Mouse (Mus musculus): ENCODE measurements around the gene Dpep1.
"Not testable (repeated sequence)": the region's sequence is repeated elsewhere in the genome, so short reads cannot be mapped to it uniquely, and the experiment has no call there.

Gene Dpep1

DNA sequence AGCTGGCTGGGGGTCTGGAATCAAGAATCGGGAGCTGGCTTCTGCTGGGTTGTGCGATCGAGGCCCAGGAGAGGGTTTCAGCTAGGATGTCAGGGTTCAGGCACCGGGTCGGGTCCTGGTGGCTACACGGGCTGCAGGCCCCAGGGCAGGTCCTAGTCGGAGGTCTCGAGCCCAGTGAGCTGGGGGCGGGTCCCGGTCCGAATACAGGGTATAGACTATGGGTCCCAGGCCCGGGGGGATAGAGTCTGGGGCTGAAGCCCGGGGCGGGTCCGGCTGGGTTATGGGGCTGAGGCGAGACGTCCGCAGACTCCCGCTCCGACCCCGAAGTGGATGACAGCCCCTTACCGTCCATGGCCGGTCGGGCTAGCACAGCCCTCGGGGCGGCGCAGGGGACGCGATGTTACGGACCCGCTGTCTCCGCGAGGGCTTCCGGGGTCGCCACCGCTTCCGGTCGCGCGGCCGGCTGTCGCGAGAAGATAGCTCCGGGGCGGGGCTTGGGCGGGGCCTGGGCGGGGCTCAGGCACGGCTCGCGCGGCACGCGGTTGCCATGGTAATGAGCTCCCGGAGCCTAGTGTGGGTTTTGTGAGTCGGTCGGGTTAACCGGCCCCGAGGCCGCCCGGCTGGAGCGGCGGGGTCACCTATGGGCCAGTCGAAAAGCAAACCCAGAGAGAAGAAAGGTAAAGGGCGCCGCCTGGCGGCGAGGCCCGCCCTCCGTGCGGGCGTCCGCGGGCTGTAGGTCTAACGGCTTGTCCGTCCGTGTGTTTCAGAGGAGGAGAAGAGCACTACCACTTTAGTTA lies 26.5 kb downstream of the Dpep1 start, which contains the start of the genes Chmp1a and Spata33:
TSS of gene Chmp1a (minus strand) at position 443 of the 797 bp plus-strand sequence.
TSS of gene Spata33 (plus strand) at position 512 of the 797 bp plus-strand sequence.
- DNase-seq (ENCODE audit: low read depth, low spot score), result peak; percentile 95

DNA sequence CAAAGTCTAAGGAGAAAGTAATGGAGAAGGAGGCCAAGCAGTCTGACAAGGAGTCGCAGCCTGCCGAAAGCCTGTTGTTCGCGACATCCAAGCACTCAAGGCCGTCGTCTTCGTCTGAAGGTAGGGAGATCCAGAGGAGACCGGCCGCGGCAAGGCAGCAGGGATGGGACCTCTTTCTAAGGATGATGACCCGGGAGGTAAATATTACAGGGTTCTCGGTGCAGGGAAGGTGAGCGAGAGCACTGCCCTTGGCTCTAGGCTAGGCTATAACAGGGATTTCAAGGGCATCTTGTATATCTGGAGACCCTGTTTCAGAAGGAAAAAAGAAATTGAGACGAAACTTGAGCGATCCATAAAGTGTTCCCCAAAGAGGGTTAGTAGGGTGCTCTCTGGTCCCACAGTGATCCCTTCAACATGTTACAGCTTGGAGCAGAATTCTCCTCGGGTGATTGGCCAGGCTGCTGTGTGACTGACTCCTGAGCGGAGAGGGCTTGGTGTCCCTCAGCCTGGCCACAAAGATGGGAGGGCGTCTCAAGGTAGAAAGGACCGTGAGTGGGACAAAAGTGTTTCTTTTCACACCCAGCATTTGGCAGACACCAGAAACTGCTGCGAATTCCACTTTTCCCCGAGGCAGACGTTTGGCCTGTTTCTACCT lies 27.2 kb downstream of the Dpep1 start:
- DNase-seq (ENCODE audit: low read depth, low spot score), result no peak

DNA sequence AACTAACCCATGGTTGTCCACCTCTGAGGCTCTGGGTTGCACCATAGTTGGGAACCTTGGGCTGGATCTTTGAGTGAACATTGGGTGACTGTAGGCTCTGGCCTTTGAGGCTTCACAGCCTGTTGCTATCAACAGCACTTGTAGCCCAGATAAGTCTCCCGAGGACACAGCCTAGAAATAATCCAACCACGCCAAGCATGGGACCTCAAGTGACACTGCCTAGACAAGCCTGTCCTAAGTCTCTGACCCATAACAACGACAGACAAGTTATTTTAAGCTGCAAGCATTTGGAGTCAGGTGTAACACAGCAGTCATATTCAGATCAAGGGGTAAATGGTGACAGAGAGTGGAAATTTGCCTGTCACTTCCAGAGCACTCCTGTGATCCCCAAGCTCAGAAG lies 29.4 kb downstream of the Dpep1 start:
- DNase-seq (ENCODE audit: low read depth, low spot score), result no peak

DNA sequence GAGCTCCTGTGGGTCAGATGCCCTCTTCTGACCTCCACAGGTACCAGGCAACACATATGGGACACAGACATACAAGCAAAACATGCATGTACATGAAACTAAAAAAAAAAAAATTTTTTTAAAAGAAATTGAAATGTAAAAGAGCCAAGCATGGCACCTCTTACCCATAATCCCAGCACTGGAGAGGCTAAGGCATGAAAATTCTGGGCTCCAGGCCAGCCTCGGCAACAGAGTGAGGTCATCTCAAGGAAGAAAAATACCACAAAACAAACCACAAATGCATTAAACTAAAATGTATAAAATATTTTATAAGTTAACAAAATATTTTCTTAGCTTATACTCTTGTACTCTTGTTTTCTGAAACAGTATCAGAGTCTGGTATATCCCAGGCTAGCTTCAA lies 34.9 kb downstream of the Dpep1 start:
- DNase-seq (ENCODE audit: low read depth, low spot score), result no peak

DNA sequence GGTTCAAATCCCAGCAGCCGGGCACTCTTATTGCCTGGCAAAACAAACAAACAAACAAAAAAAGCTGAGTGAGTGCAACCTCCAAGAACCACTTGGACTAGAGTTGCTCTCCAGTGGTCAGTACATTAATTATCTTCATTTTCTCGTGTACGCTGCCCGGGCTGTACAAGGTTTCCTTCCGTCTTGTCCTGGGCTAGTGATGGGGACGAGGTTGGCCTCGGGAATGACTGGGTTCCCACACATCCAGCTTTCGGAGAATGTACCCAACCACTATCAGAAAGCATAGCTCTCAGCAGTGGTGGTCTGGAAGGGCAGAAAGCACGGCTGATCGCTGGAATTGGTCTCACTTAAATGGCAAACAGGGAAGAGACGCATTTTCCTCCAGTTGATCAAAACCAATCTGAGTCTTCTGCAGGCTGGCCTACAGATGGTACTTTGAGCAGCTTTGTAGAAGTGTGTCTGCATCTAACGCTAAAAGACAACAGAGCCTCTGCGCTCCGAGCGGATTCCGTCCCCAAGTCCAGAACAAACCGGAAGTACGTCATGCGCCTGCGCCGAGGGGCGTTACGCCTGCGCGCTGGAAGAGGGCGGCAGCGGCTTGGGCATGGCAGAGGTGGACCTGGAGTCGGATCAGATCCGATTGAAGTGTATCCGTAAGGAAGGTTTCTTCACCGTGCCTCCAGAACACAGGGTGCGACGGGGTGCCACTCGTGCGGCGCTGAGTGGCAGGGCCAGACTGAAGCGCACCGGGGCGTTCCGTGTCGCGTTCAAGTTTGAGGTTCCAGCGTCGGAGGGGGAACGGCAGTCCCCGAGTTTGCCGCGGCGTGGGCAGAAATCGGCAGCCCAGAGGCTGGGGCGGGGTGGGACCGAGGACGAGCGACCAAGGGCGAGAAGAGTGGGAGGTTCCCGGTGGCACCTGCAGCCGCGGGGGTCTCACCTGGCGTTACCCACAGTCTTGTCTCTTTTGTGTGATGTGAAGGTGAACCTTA lies 38.5 kb downstream of the Dpep1 start, which contains the start of gene Cdk10:
TSS of gene Cdk10 (plus strand) at position 565 of the 989 bp plus-strand sequence.
- DNase-seq (ENCODE audit: low read depth, low spot score), result peak; percentile 93

- no peak for DNase-seq (ENCODE audit: low read depth, low spot score)
These were observed 42.4 kb downstream of the Dpep1 start for GRCm38 (mm10) chr8:123228416-123228815.

GRCm38 (mm10) chr8:123230326-123230725 lies 44.3 kb downstream of the Dpep1 start:
- not testable (repeated sequence) for DNase-seq (ENCODE audit: low read depth, low spot score)

DNA sequence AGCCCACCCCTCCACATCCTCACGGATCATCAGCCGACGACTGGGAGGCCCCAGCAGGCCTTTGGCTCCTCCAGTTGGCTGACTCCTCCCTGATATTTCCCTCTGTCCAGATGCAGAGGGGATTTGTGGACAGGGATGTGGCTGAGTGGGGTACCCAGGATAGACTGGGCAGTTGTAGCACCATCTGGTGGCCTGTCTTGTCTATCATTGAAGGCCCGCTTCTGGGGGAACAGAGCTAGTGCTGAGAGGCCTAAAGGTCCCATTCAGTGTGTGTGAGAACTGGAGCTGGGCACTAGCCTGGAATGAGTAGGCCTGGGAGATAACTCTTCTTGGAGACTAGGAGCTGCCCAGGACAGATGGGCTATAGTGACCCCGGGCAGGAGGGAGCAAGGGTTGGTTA lies 45.7 kb downstream of the Dpep1 start:
- DNase-seq (ENCODE audit: low read depth, low spot score), result no peak

DNA sequence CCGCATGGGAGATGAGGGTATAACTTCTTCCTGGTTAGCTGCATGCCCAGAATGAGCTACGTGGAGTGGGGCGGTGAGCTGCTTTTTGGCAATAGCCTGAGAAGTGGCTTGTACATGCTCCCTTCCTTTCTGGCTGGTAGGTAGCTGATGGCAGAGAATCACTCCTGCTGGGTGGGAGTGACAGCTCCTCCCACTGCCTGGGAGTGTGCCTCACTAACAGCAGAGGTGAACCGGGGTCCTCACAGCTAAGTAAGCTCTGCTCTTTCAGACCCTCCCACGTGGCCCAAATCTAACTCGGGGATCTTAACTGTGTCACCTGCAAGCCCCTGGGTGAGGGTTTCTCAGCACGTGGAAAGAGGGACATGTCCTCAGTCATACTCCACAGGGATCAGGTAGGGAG lies 46.5 kb downstream of the Dpep1 start:
- DNase-seq (ENCODE audit: low read depth, low spot score), result no peak

DNA sequence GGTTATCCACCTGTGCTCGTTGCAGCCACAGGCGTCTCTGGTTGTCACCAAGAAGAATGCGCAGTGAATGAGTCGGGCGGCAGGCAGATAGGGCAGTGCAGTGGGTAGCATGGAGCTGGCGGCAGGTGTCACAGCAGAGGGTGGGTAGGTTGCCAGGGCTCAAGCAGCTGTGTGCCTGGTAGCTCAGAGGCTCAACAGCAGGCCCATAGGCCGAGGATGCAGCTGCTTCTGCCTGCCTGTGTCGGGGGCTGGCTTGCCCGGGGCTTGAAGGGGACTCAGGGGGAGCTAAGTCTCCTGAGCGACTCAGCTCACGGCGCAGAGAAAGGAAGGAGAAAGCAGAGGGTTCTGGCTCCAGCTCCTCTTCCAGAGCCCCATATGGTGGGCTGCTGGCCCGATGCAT lies 47.3 kb downstream of the Dpep1 start:
- DNase-seq (ENCODE audit: low read depth, low spot score), result no peak

DNA sequence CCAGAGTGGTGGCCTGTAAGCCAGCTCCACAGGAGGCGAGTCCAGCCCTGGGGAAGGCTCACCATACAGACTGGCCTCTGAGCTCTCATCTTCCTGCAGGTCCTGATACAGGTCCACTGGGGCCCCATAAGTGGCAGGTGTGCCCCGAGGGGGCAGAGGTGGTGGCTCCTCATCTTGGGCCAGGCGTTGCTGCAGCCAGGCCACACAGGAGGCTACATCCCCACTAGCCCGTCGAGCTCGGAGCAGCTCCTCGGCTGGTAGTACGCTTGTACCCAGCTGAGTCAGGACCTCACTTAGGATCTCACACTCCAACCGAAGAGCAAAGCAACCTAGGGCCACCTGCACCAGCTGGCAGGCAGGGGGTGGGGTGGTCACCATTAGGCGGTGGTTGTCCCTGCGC lies 47.7 kb downstream of the Dpep1 start:
- DNase-seq (ENCODE audit: low read depth, low spot score), result no peak

- peak; percentile 60 for DNase-seq (ENCODE audit: low read depth, low spot score)
These were observed 49.0 kb downstream of the Dpep1 start for GRCm38 (mm10) chr8:123234918-123235519.

DNA sequence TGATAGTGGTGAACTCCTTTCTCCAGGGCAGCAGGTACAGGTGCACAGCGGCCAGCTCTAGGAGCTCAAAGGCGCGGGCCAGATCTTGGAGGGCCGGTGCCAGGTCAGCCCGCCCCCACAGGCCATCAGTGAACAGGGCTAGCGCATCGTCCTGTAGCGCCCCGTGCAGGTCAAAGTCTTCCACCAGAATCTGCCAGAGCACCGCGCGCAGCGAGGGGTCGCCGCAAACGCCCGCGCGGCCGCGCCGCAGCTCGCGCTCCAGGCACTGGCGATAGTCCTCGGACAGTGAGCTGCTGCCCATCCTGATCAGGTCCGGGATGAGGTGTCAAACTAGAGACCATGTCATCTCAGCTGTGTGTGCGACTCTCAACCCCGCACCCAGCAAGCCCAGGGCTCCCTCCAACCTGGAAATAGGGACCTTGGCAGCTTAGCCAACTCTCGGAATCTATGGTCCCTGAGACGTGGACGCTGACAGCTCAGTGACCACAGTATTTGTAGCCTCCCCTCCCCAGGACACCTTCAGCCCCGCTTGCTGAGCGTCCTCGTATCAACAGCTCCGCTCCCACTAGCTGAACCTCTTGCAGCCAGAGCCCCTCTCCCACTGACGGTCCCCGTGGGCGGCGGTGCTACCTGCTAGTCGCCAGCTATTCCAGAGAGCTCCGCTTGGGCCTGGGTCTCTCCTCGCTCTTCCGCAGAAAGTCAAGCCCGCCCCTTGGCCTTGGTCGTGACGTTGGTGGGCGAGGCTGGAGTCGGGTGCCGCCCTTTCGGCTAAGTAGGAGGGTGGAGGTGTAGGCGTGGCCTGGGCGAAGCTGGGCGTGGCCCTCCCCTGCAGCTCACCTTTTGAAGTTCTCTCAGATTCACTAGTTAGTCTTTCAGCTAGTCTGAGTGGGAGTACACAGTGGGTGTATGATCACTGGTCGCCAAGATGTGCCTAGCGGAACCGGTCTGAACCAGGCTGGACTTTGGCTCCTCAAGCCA lies 49.8 kb downstream of the Dpep1 start, which contains the start of gene Spata2l:
TSS of gene Spata2l (minus strand) at position 714 of the 978 bp plus-strand sequence.
- DNase-seq (ENCODE audit: low read depth, low spot score), result peak; percentile 98

DNA sequence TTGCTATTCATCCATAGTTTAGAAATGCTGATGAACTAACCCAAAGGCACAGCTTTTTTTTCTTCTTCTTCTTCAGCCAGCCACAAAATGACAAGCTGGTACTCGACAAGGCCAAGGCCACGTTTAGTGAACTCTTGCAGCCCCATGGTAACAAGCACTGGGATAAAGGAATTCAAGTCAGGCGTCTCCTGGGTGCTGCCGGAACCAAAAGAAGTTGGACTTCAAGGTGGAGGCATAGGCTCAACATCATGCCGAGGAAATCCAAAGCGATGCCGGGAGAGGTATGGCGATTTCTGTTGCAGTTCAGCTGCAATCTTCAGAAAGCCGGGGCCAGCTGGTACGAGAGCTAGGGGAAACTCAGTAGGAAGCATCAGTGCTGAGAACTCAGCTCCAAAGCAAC lies 53.4 kb downstream of the Dpep1 start:
- DNase-seq (ENCODE audit: low read depth, low spot score), result no peak

GRCm38 (mm10) chr8:123242107-123242923 lies 56.3 kb downstream of the Dpep1 start:
- DNase-seq (ENCODE audit: low read depth, low spot score), result no peak

DNA sequence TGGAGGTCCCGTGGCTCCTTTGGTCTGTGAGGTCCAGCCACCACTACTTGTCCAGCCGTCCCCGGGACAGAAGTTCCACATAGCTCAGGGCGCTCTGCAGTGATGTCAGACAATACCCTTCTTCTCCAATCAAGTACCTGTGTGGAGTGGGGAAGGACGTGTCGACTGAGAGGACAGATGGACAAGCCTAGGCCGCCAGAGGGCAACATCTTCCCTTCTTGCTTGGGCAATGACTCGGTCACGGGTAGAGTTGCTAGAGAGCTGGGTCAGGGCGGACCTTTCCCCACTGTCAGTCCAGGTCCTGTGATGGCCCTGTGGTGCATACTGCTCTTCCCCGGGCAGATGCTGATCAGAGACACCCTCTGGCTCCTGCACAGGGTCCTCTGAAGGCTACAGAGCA lies 57.0 kb downstream of the Dpep1 start:
- DNase-seq (ENCODE audit: low read depth, low spot score), result no peak

- DNase-seq (ENCODE audit: low read depth, low spot score), result no peak
These were observed 58.3 kb downstream of the Dpep1 start for GRCm38 (mm10) chr8:123244382-123244781.

DNA sequence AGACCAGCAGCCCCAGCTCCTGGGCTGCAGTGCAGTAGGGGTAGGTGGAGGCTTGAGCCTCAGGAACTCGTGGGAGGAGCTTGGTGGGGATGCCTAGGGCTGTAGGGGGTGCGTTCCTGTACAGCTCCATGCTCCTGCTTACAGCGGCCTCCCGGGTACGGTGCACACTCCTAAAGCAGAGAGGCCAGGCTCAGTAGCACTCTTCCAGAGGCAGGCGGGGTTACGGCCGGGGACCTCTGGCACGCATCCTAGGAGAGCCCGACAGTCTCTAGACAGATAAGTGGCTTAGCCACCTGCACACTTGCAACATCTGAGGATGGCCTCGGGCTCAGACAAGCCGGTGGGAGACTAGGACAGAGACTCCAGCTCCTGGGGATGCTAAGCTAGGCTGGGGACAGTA lies 59.5 kb downstream of the Dpep1 start:
- no peak for DNase-seq (ENCODE audit: low read depth, low spot score)

DNA sequence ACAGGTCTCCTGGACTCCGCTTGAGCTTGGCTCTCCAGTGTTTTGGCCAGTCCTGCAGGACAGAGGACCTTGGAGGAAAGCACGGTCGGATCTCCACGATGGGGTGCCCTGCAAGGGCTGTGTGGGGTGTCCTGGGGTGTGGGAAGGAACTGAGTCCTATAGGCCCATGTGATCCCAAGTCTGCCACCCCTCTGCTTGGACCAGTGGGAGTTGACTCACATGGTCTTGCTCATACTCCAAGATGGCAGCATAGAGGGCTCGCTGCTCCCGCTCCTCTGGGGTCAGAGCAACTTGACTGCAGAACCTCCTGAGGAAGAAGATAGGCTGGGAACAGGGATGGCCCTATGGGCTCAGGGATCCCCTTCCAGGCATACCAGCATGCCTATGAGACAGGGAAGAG lies 61.7 kb downstream of the Dpep1 start:
- no peak for DNase-seq (ENCODE audit: low read depth, low spot score)

All from CD4-positive, CD25-positive, alpha-beta regulatory T cell, adult 2 months (primary cell).